Mouse (Mus musculus) splenic B cell, adult 2 months (primary cell): Measurements from ENCODE around the gene Ralgapa1.
"Not testable (repeated sequence)": the region's sequence is repeated elsewhere in the genome, so short reads cannot be mapped to it uniquely, and the experiment has no call there.

Experiments
- DNase-seq: peaks from one replicate; pipeline ENCODE4 v3.0.0-alpha.2; 2011; ENCODE audit warnings: low read depth, low spot score
- H3K27me3 ChIP-seq: 2 replicates; pipeline ENCODE4 v1.6.1; 2012; ENCODE audit warnings: mild to moderate bottlenecking, low read length, moderate library complexity, mixed read lengths; ENCODE audit not compliant: control insufficient read depth, poor library complexity, insufficient read depth, severe bottlenecking
- H3K36me3 ChIP-seq: 2 replicates; pipeline ENCODE4 v1.6.1; 2012; ENCODE audit warnings: mild to moderate bottlenecking, low read length, moderate library complexity, mixed read lengths; ENCODE audit not compliant: control insufficient read depth, poor library complexity, insufficient read depth, severe bottlenecking

The Ralgapa1 gene

GRCm38 (mm10) chr12:55599639-55600502, 221.1 kb downstream of the Ralgapa1 start:
- peak; percentile 20 for DNase-seq
- no peaks in the 10 kb centered on the region; the same call in 1 of the 2 replicates for H3K27me3 ChIP-seq
- H3K36me3 ChIP-seq, result no peaks in the 10 kb centered on the region

- no peak for DNase-seq
- H3K27me3 ChIP-seq, result no peaks in the 10 kb centered on the region; the same call in 1 of the 2 replicates
- no peaks in the 10 kb centered on the region for H3K36me3 ChIP-seq
Observed at GRCm38 (mm10) chr12:55598887-55599561, 221.9 kb downstream of the Ralgapa1 start, which contains the start of gene Insm2. Gene Insm2 (plus strand): TSS chr12:55599427.

- Histone ChIP-seq H3K36me3 (no peaks in the 10 kb centered on the region), H3K27me3 (no peaks in the 10 kb centered on the region; the same call in 1 of the 2 replicates)
- no peak for DNase-seq
Observed at GRCm38 (mm10) chr12:55598537-55598886, 222.5 kb downstream of the Ralgapa1 start.

- H3K36me3 ChIP-seq, DNase-seq, H3K27me3 ChIP-seq: not testable (repeated sequence)
Observed at GRCm38 (mm10) chr12:55586936-55587335, 234.0 kb downstream of the Ralgapa1 start.

GRCm38 (mm10) chr12:55573794-55574193, 247.2 kb downstream of the Ralgapa1 start:
- Histone ChIP-seq H3K27me3 (no peaks in the 10 kb centered on the region), H3K36me3 (no peaks in the 10 kb centered on the region)
- DNase-seq, result no peak

DNA sequence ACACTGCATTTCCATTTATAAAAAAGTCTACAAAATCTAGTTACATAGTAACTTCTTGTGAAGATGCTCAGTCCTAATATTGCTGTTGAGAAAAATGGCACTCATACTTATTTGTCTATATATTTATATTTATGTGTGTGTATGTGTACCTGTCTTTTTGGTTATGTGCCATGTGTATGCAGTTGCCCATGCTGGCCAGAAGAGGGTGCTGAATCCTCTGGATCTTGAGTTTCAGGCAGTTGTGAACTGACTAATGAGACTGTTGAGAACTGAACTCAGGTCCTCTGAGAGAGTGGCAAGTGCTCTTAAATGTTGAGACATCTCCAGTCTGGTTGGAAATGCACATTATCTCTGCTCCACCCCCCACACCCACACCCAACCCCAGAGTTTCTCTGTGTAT, 247.9 kb downstream of the Ralgapa1 start:
- DNase-seq, result no peak
- H3K36me3 ChIP-seq, result no peaks in the 10 kb centered on the region
- H3K27me3 ChIP-seq, result no peaks in the 10 kb centered on the region

- no peaks in the 10 kb centered on the region for H3K36me3 ChIP-seq
- no peaks in the 10 kb centered on the region for H3K27me3 ChIP-seq
- no peak for DNase-seq
Observed at GRCm38 (mm10) chr12:55571661-55572060, 249.3 kb downstream of the Ralgapa1 start.

DNA sequence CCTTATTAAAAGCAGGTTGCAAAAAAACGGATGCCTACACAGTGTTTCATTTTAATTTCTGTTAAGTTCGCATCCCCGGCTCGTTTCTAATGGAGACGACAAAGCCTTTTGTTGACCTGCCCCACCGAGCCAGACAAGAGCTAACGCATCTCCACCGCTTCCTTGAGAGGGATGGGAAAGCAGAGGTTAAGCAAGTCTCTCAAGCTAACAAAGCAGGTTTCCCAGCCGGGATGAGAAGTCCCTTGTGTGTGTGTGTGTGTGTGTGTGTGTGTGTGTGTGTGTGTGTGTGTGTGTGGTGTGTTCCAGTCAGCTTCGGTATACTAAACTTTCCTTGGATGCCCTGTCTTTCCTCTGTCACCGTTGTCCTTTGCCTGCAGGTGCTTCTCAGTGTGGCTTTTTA, 249.8 kb downstream of the Ralgapa1 start:
- H3K36me3 ChIP-seq, result no peaks in the 10 kb centered on the region
- H3K27me3 ChIP-seq, result no peaks in the 10 kb centered on the region
- DNase-seq, result no peak

- Histone ChIP-seq H3K36me3 (no peaks in the 10 kb centered on the region), H3K27me3 (no peaks in the 10 kb centered on the region)
Observed at GRCm38 (mm10) chr12:55570646-55571045, 250.3 kb downstream of the Ralgapa1 start.

GRCm38 (mm10) chr12:55569676-55570075, 251.3 kb downstream of the Ralgapa1 start:
- Histone ChIP-seq H3K27me3 (no peaks in the 10 kb centered on the region), H3K36me3 (no peaks in the 10 kb centered on the region)
- no peak for DNase-seq

More at GRCm38 (mm10) chr12:55570646-55571045, 250.3 kb downstream of the Ralgapa1 start:
- DNase-seq, result no peak

DNA sequence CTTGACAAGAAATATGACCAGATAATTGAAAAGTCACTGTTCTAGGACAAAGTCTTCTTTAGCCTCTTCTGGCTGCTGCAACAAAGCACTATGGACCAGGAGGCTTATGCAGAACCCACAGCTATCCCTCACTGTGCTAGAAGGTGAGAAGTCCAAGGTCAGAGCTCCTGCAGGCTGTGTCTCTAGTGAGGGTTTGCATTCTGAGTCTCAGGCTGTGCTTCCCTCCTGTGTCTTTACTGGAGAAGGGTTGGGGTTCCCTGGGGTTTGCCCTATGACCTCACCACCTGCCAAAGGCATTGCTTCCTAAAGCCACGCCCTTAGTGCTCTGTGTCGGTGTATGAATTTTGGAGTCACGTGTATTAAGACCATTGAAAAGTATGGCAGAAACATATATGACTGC, 252.5 kb downstream of the Ralgapa1 start:
- DNase-seq, result no peak
- H3K27me3 ChIP-seq, result no peaks in the 10 kb centered on the region
- H3K36me3 ChIP-seq, result no peaks in the 10 kb centered on the region

DNA sequence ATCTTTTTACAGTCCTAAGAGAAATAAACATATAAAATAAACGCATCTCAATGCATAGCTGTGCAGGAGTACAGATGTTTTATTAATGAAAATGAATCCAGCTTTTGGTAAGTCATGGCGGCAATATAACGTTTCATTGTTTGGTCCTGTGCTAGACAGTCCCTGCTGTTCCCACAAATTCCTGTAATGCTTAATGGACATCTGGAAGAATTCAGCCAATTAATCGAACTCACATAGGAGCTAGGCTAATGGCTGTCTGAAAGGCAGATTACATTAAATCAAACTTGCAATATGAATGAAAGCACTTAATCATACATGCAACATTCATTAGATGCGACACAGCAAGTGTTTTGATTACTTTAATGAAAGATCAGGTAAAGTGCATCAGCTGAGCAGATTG, 254.1 kb downstream of the Ralgapa1 start:
- H3K36me3 ChIP-seq, result no peaks in the 10 kb centered on the region
- DNase-seq, result no peak
- no peaks in the 10 kb centered on the region for H3K27me3 ChIP-seq

GRCm38 (mm10) chr12:55565867-55566266, 255.1 kb downstream of the Ralgapa1 start:
- no peak for DNase-seq
- no peaks in the 10 kb centered on the region for H3K27me3 ChIP-seq
- H3K36me3 ChIP-seq, result no peaks in the 10 kb centered on the region

DNA sequence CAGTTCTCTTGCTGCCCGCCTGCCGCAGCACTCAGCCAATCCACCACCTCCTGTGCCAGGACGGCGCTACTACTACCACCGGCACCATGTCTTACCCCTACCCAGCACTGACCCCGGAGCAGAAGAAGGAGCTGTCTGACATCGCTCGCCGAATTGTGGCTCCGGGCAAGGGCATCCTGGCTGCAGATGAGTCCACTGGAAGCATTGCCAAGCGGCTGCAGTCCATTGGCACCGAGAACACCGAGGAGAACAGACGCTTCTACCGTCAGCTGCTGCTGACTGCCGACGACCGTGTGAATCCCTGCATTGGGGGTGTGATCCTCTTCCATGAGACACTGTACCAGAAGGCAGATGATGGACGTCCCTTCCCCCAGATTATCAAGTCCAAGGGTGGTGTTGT, 255.8 kb downstream of the Ralgapa1 start, which contains the start of gene Aldoart2:
Gene Aldoart2 (plus strand): TSS at position 34 of the 400 bp plus-strand sequence.
- no peaks in the 10 kb centered on the region for H3K36me3 ChIP-seq
- H3K27me3 ChIP-seq, result no peaks in the 10 kb centered on the region

More for the DNA sequence above, 255.8 kb downstream of the Ralgapa1 start, which contains the start of gene Aldoart2:
- no peak for DNase-seq
